Mouse (Mus musculus) bone marrow, adult 2 months (tissue): ENCODE results near the gene Cops9. TPM values are rescaled to one million over a fixed set of nuclear protein-coding genes. Genes with fewer than 3 reads are reported as not detected.

ENCODE experiments used
- H3K27ac ChIP-seq: fragments of 200-500 bp; 2 replicates; pipeline ENCODE4 v1.5.1; 2012; ENCODE audit warnings: low read depth, mild to moderate bottlenecking, control low read depth, inconsistent platforms, low read length; ENCODE audit not compliant: control insufficient read depth, poor library complexity, insufficient read depth
- H3K4me1 ChIP-seq: fragments of 200-500 bp; 2 replicates; pipeline ENCODE4 v1.6.1; 2011; ENCODE audit warnings: low read length; ENCODE audit not compliant: control insufficient read depth, insufficient read depth
- H3K4me3 ChIP-seq: fragments of 200-500 bp; replicated peaks from 2 replicates; pipeline ENCODE3; 2011; ENCODE audit warnings: mild to moderate bottlenecking, low read depth, low read length, control low read depth; ENCODE audit not compliant: control insufficient read depth
- CTCF ChIP-seq: fragments of 200-500 bp; IDR thresholded peaks from 2 replicates; pipeline ENCODE4 v1.5.1; 2011; ENCODE audit warnings: low read length, control low read depth; ENCODE audit not compliant: control insufficient read depth, insufficient read depth
- POLR2A ChIP-seq: fragments of 200-500 bp; IDR thresholded peaks from 2 replicates; pipeline ENCODE4 v1.6.1; 2011; ENCODE audit warnings: low read depth, mild to moderate bottlenecking, control low read depth, low read length, borderline replicate concordance; ENCODE audit not compliant: control insufficient read depth
- WGBS: fragments of 180-500 bp; shearing (Covaris S2); methylation state at CpG from one replicate; pipeline ENCODE4 v1.1.7; 2018; 5-methylcytosine and 5-hydroxymethylcytosine counted together
- polyA plus RNA-seq: library from polyadenylated mRNA; stranded (reverse); fragments of >200 nt; gene quantifications from 2 replicates; pipeline ENCODE4 v1.2.4, GENCODE M21; 2011; ENCODE audit warnings: low replicate concordance; ENCODE audit not compliant: missing spikeins, insufficient read depth, insufficient read length

Gene Cops9
- polyA plus RNA-seq: 151 and 176 TPM in 2 replicates

DNA sequence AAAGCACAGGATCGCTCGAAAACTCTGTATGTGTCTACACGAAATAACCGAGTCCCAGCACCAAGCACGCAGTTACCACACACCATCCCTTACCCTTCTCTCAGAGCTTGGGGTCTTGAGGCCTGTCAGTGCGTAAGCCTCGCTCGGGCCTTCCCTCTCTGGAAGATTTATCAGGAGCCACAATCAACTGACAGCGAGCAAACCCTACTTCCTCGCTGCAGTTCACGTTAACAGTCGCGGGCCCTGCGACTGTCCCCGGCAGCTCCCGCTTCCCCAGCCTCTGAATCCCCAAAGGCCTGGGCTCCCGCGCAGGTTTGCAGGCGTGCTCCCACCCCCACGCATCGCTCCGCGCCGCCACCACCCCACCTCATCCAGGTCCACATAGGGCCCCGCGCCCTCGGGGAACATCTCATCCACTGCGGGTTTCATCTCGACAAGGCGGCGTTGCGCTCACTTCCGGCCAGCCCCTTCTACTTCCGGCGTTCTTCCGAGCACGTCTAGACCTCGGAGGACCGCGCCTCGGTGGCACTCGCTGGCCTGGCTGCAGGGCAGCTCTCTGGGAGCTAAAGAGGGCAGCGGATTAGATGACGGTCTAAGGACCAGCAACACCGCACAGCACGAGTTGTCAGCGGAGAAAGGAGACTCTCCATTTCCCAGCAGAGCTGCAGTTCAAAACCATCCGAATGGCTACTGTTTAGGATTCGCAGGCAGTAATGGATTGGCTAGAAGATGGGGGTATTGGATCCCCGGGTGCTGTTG, at the start of gene Cops9:
TSS of gene Cops9 (minus strand) at position 472 of the 759 bp plus-strand sequence.
- Histone ChIP-seq H3K4me3 (peak within 1 kb of the TSS; percentile 99), H3K27ac (peak within 1 kb of the TSS; percentile 63), H3K4me1 (peaks cover 11% of the 10 kb centered on the region)
- TF ChIP-seq CTCF: no peak
- peak; percentile 49; the same call in 1 of the 2 replicates for TF ChIP-seq POLR2A
- 3% methylated on average over 50 of the region's 50 CpGs for WGBS

DNA sequence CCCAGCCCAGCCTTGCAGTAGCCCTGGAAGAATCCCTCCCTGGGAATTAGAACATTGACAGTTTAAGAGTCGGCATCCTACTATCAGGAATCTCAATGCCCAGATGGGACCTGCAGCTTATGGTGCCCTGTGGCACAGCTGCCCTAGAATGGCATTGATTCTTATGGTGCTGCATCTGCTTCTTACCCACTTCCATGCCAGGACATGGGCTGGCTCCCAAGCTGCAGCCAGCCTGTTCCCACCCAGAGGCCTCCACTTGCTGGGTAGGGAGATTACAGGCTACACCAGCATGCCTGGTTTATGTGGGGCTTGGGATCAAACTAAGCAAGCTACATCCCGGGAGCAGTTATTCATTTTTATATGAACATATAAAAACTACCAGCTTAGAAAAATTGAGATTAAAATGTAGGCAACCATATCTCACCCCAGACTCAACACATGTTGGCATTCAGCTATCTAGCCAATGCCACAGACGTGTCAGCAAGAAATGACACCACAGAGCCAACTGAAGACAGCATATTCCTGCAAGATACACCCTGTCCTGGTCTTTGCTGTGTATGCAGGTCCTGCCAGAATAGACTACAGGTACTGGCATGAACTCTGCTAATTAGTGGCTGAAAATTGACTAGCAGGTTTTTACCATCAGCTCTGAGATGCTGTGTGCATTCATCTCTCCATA, 49.5 kb upstream of the Cops9 start:
- 53% methylated on average over 3 of the region's 3 CpGs for WGBS
- TF ChIP-seq POLR2A (no peak), CTCF (no peak)
- Histone ChIP-seq H3K4me1 (no peaks in the 10 kb centered on the region), H3K27ac (no peak overlapping the region), H3K4me3 (no peak overlapping the region)

GRCm38 (mm10) chr1:92686994-92687393, 45.2 kb upstream of the Cops9 start:
- TF ChIP-seq POLR2A: no peak
- TF ChIP-seq CTCF: no peak
- Histone ChIP-seq H3K4me3 (no peak overlapping the region), H3K27ac (no peak overlapping the region), H3K4me1 (no peaks in the 10 kb centered on the region)
- 80% methylated on average over 8 of the region's 8 CpGs for WGBS

DNA sequence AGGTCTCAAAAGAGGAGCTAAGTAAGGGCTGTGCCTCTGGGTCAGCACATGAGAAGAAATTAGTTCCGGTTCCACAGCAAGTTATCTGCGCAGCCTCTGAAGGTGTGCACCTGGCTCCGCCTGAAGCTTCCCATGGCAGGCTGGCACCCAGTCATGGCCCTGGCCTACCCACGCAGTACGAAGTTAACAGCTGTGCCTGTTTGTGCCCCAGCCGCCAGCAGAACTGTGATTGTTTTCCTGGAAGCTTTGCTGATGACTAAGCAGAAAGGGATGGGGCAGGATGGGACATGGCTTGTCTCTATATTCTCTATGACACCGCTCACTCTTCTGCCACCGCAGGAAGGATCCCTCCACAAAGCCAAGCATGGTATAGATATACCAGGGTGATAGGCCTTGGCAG, 41.4 kb upstream of the Cops9 start:
- H3K27ac ChIP-seq: no peak overlapping the region
- H3K4me1 ChIP-seq: no peaks in the 10 kb centered on the region
- TF ChIP-seq CTCF: no peak
- no peak for TF ChIP-seq POLR2A
- 73% methylated on average over 8 of the region's 8 CpGs for WGBS
- H3K4me3 ChIP-seq: no peak overlapping the region

GRCm38 (mm10) chr1:92680668-92681603, 39.2 kb upstream of the Cops9 start:
- no peak for TF ChIP-seq POLR2A
- no peak for TF ChIP-seq CTCF
- H3K27ac ChIP-seq: no peak overlapping the region
- whole genome bisulfite sequencing: 63% methylated on average over 16 of the region's 16 CpGs

GRCm38 (mm10) chr1:92678757-92679156, 37.0 kb upstream of the Cops9 start:
- no peak overlapping the region for H3K4me3 ChIP-seq
- H3K4me1 ChIP-seq: no peaks in the 10 kb centered on the region
- no peak overlapping the region for H3K27ac ChIP-seq
- WGBS: 31% methylated on average over 5 of the region's 5 CpGs
- TF ChIP-seq POLR2A (no peak), CTCF (no peak)

More at GRCm38 (mm10) chr1:92680668-92681603, 39.2 kb upstream of the Cops9 start:
- Histone ChIP-seq H3K4me3 (no peak overlapping the region), H3K4me1 (no peaks in the 10 kb centered on the region)

GRCm38 (mm10) chr1:92676676-92676975, 34.8 kb upstream of the Cops9 start:
- Histone ChIP-seq H3K4me3 (no peak overlapping the region), H3K27ac (no peak overlapping the region), H3K4me1 (no peaks in the 10 kb centered on the region)
- TF ChIP-seq POLR2A: no peak
- TF ChIP-seq CTCF: no peak
- 55% methylated on average over 3 of the region's 3 CpGs for WGBS

GRCm38 (mm10) chr1:92675932-92676675, 34.3 kb upstream of the Cops9 start:
- 11% methylated on average over 10 of the region's 10 CpGs for WGBS
- Histone ChIP-seq H3K27ac (no peak overlapping the region), H3K4me3 (no peak overlapping the region), H3K4me1 (no peaks in the 10 kb centered on the region)
- no peak for TF ChIP-seq POLR2A
- no peak for TF ChIP-seq CTCF
